Mouse (Mus musculus) heart, postnatal 36 days (tissue): ENCODE measurements around the gene Nrg3. TPM values are rescaled to one million over a fixed set of nuclear protein-coding genes. Genes with fewer than 3 reads are reported as not detected.
"Not testable (repeated sequence)": the region's sequence is repeated elsewhere in the genome, so short reads cannot be mapped to it uniquely, and the experiment has no call there.

ENCODE experiments used
- DNase-seq, 2 experiments: peaks; one replicate each; pipeline ENCODE4 v3.0.0; 2021 to 2022
- intact Hi-C: fragments of 180-260 bp; cut with DNase I; formaldehyde crosslinking; loops from one replicate; pipeline ENCODE4 v1.15.1; 2025
- microRNA-seq, 2 experiments: library from miRNA; unstranded; fragments of <30 nt; microRNA quantifications; one replicate each; pipeline ENCODE4 v1.2.0; 2021; ENCODE audit warnings: borderline number of aligned reads in 2 of 2
- total RNA-seq, 2 experiments: library from RNA; stranded (reverse); gene quantifications; 2 replicates each; pipeline ENCODE4 v1.2.3; 2021

Gene Nrg3
- total RNA-seq, 2 experiments from 2014 or later: not detected

- DNase-seq: no peak
- intact Hi-C loops: no loop called here
Observed at GRCm38 (mm10) chr14:38340967-38341366, 1131.9 kb downstream of the Nrg3 start.

GRCm38 (mm10) chr14:38322841-38323240, 1150.0 kb downstream of the Nrg3 start:
- DNase-seq, intact Hi-C loops: not testable (repeated sequence)

GRCm38 (mm10) chr14:38320619-38321340, 1152.1 kb downstream of the Nrg3 start:
- intact Hi-C loops: no loop called here
- no peak for DNase-seq

Small RNA genes lying within 50 kb of the gene (microRNA-seq; reads per million reads assigned to microRNA genes)
- gene Gm27332: 0 reads per million in 2 experiments
